Mouse (Mus musculus) heart, embryonic 16.5 days (tissue): Measurements from ENCODE around the gene Gm15293. TPM values are rescaled to one million over a fixed set of nuclear protein-coding genes. Genes with fewer than 3 reads are reported as not detected.
"Not testable (repeated sequence)": the region's sequence is repeated elsewhere in the genome, so short reads cannot be mapped to it uniquely, and the experiment has no call there.

ENCODE experiments used
- ATAC-seq: fragments of 200-750 bp; cut with Nextera tagmentation; replicated peaks from 2 replicates; pipeline ENCODE4 v1.8.0; 2017; ENCODE audit warnings: moderate number of reproducible peaks; ENCODE audit not compliant: insufficient read depth, low FRiP score; ENCODE audit errors: extremely low read depth
- H3K27ac ChIP-seq: fragments of 300-500 bp; sonication (generic); 2 replicates; pipeline ENCODE4 v1.5.1; 2014; ENCODE audit warnings: mild to moderate bottlenecking, low read length, control low read depth, moderate library complexity
- H3K27me3 ChIP-seq: fragments of 300-500 bp; sonication (generic); 2 replicates; pipeline ENCODE4 v1.6.1; 2014; ENCODE audit warnings: low read length, mixed read lengths; ENCODE audit not compliant: control insufficient read depth, insufficient read depth
- H3K36me3 ChIP-seq: fragments of 300-500 bp; sonication (generic); 2 replicates; pipeline ENCODE4 v1.6.1; 2014; ENCODE audit not compliant: control insufficient read depth, insufficient read depth
- H3K4me1 ChIP-seq: fragments of 300-500 bp; sonication (generic); 2 replicates; pipeline ENCODE4 v1.6.1; 2014; ENCODE audit warnings: low read length, mixed read lengths; ENCODE audit not compliant: control insufficient read depth, insufficient read depth
- H3K4me2 ChIP-seq: fragments of 300-500 bp; sonication (generic); 2 replicates; pipeline ENCODE4 v1.6.1; 2014; ENCODE audit warnings: low read depth, mild to moderate bottlenecking, control low read depth, low read length
- H3K4me3 ChIP-seq: fragments of 300-500 bp; sonication (generic); 2 replicates; pipeline ENCODE4 v1.5.1; 2014; ENCODE audit warnings: mild to moderate bottlenecking, control low read depth, low read length
- H3K9ac ChIP-seq: fragments of 300-500 bp; sonication (generic); 2 replicates; pipeline ENCODE4 v1.6.1; 2014; ENCODE audit warnings: low read length, control low read depth
- H3K9me3 ChIP-seq: fragments of 300-500 bp; sonication (generic); replicated peaks from 2 replicates; pipeline ENCODE4 v1.6.1; 2016; ENCODE audit warnings: low read length; ENCODE audit not compliant: control insufficient read depth
- WGBS: fragments of 180-500 bp; shearing (Covaris S2); extraction: QIAGEN DNeasy Blood & Tissue Kit; methylation state at CpG from one replicate; pipeline ENCODE4 v1.1.7; 2014; 5-methylcytosine and 5-hydroxymethylcytosine counted together
- polyA plus RNA-seq: library from polyadenylated mRNA; unstranded; fragments of >200 nt; fragmentation: Nextera tagmentation; extraction: Ambion mirVana; gene quantifications from 2 replicates; pipeline ENCODE4 v1.2.1, GENCODE M21; 2015

Gm15293 gene
- polyA plus RNA-seq: not detected in 2 replicates

GRCm38 (mm10) chr8:21201261-21201660, at the start of gene Gm15293:
TSS of gene Gm15293 (plus strand) at chr8:21201561.
- not testable (repeated sequence) for H3K9ac ChIP-seq, H3K4me2 ChIP-seq, ATAC-seq, H3K27ac ChIP-seq, H3K9me3 ChIP-seq, H3K27me3 ChIP-seq, H3K4me3 ChIP-seq, H3K36me3 ChIP-seq, H3K4me1 ChIP-seq
- no CpG with 5 or more reads among the region's 1 CpGs for WGBS

GRCm38 (mm10) chr8:21161977-21162376, 39.4 kb upstream of the Gm15293 start, which contains the start of gene Defa22:
TSS of gene Defa22 (plus strand) at chr8:21162277.
- H3K9me3 ChIP-seq, H3K9ac ChIP-seq, H3K36me3 ChIP-seq, ATAC-seq, H3K4me1 ChIP-seq, H3K4me3 ChIP-seq, H3K27me3 ChIP-seq, H3K4me2 ChIP-seq, H3K27ac ChIP-seq: not testable (repeated sequence)
- no CpG with 5 or more reads among the region's 1 CpGs for WGBS

DNA sequence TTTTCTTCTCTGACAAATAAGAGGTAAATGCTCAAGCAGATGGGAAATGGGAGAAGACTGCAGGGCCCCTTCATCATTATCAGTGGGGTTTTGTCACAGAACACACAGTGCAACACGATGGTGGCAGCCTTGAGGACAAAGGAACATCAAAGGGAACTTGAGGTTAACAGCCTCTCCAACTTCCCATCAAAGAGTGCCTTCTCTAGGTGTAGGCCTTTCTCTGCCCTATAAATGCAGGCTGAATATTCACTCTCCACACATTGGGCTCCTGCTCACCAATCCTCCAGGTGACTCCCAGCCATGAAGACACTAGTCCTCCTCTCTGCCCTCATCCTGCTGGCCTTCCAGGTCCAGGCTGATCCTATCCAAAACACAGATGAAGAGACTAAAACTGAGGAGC, 10.0 kb upstream of the Gm15293 start, which contains the start of gene Defa31:
Gene Defa31 (plus strand): TSS at position 301 of the 400 bp plus-strand sequence.
- H3K27ac ChIP-seq, H3K4me3 ChIP-seq, H3K4me1 ChIP-seq, H3K36me3 ChIP-seq, H3K4me2 ChIP-seq, H3K9me3 ChIP-seq, H3K9ac ChIP-seq, ATAC-seq, H3K27me3 ChIP-seq: not testable (repeated sequence)
- WGBS: no CpG with 5 or more reads among the region's 1 CpGs

Other genes with a start within 250 kb of the Gm15293 start
- gene Defa21, start 176.0 kb upstream of the Gm15293 start, polyA plus RNA-seq: 0.55 TPM in 1 of 2 replicates, not detected in the other
- 0.68 TPM in 1 of 2 replicates, not detected in the other for gene Defa23, start 146.5 kb upstream of the Gm15293 start, polyA plus RNA-seq
- not detected in 2 replicates for gene Defa35, start 136.5 kb upstream of the Gm15293 start, polyA plus RNA-seq
- not detected in 2 replicates for gene Defa25, start 117.1 kb upstream of the Gm15293 start, polyA plus RNA-seq
- not detected in 2 replicates for gene Gm14851, start 105.5 kb upstream of the Gm15293 start, polyA plus RNA-seq
- gene Defa30, start 66.9 kb upstream of the Gm15293 start, polyA plus RNA-seq: 0.71 TPM in 1 of 2 replicates, not detected in the other
- 2.1 TPM in 1 of 2 replicates, not detected in the other for gene Defa22, start 39.3 kb upstream of the Gm15293 start, polyA plus RNA-seq
- gene Defa31, start 9.9 kb upstream of the Gm15293 start, polyA plus RNA-seq: not detected in 2 replicates
- not detected in 2 replicates for gene Gm15292, start 48.2 kb downstream of the Gm15293 start, polyA plus RNA-seq
- not detected in 2 replicates for gene Defa27, start 114.0 kb downstream of the Gm15293 start, polyA plus RNA-seq
- not detected in 2 replicates for gene Defa29, start 125.5 kb downstream of the Gm15293 start, polyA plus RNA-seq
- not detected in 2 replicates for gene Defa2, start 177.0 kb downstream of the Gm15293 start, polyA plus RNA-seq
- 1.2 TPM in 1 of 2 replicates, not detected in the other for gene Defa33, start 190.2 kb downstream of the Gm15293 start, polyA plus RNA-seq
- gene Defa36, start 225.8 kb downstream of the Gm15293 start, polyA plus RNA-seq: 0.50 TPM in 1 of 2 replicates, not detected in the other